Mouse (Mus musculus) urinary bladder, adult 2 months (tissue): ENCODE results near the gene Ppm1b. TPM values are rescaled to one million over a fixed set of nuclear protein-coding genes. Genes with fewer than 3 reads are reported as not detected.

Experiments used
- DNase-seq: peaks from one replicate; pipeline ENCODE4 v3.0.0; 2022; ENCODE audit warnings: low spot score
- polyA plus RNA-seq: library from polyadenylated mRNA; depleted of rRNA; stranded (reverse); fragments of >200 nt; gene quantifications from 2 replicates; pipeline ENCODE4 v1.2.3, GENCODE M21; 2012

Ppm1b gene
- polyA plus RNA-seq, 1 experiment, result 55.2 TPM

DNA sequence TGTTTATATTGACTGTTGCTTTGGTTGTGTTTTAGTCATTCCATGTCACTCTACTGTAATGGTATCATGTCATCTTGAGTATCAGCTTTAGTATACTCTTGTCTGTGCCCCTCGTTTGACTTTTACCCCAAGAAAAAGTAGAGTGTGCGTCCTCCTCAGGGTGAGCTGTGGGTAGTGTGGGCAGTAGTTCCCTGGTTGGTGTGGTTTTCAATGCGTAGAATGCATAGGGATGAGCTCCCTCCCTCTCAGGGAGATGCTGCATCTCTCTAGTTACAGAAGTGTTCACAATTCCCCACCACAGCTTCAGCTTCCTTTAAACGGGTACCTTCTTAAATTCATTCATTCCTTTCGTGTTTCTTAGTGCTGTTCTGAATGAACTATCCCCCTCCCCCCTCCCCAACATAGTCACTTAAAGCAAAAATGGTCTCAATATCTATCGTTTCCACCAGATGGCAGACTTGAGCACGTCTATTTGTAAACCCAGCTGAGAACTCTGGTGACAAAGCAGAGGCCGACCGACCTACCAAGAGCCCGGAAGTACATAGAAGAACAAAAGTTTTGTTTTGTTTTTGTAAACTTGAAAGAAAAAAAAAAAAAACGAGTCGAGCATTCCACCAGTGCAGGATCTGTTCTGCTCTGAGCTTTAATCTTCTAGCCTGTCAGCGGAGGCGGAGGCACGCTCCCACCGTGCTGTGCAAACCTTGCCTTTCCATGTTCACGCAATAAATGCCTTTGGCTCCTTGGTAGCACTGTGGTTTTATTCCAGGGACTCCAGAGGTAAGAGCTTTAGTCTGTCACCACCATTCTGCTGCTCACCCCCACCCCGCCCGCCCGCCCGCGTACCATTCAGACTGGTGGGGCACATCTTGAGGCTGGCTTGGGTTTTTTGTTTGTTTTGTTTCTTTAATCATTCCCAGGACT lies 67.0 kb downstream of the Ppm1b start:
- DNase-seq, result no peak

DNA sequence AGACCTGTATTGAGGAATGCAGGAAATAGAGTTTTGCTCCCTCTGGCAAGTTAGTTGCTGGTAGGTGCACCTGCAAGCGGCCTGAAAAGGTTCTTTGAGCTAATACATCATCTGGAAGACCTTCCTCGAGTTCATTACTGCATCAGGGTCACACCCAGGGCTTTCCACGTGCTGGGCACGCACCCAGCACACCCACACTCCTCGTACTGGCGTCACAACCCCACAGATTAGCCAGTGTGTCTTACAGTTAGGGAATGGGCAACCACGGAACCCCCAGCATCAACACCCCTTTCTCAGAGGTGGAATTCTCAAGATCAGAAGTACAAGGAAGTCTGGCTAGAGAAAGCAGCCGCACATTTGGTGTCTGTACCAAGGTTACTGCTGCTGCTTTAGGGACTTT lies 67.7 kb downstream of the Ppm1b start:
- DNase-seq, result no peak

DNA sequence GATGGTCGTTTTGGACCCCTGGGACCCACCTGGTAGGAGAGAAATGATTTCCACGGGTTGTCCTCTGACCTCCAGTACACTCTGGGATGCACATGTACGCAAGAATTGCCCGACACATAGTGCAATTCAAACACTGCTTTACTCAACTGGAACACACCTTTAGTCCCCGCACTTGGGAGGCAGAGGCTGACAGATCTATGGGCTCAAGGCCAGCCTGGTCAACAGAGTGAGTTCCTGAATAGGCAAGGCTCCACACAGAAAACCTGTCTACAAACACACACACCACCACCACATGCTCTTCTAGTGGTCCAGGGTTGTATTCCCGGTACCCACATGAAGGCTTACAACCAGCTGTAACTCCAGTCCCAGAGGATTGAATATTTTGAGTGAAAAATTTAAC lies 68.6 kb downstream of the Ppm1b start:
- DNase-seq, result no peak

DNA sequence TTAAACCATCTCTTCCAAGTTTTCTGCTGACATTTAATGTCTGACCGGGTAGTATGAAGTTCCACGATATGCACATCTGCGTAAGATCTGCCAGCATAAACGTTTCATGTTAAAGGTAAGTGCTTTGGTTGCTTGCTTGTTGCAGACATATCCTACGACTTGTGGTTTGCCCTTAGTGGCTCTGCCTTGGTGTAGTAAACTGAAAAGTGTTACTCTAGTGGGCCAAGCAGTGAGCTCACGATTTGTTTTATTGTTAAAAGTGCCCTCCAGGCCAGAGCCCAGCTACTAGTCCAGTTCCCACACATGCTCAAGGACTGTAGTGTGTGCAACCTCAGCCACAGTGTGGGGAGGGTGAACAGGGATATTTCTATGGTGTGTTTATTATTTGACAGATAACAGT lies 69.9 kb downstream of the Ppm1b start:
- no peak for DNase-seq

GRCm38 (mm10) chr17:85027247-85027646 lies 70.7 kb downstream of the Ppm1b start:
- no peak for DNase-seq

DNA sequence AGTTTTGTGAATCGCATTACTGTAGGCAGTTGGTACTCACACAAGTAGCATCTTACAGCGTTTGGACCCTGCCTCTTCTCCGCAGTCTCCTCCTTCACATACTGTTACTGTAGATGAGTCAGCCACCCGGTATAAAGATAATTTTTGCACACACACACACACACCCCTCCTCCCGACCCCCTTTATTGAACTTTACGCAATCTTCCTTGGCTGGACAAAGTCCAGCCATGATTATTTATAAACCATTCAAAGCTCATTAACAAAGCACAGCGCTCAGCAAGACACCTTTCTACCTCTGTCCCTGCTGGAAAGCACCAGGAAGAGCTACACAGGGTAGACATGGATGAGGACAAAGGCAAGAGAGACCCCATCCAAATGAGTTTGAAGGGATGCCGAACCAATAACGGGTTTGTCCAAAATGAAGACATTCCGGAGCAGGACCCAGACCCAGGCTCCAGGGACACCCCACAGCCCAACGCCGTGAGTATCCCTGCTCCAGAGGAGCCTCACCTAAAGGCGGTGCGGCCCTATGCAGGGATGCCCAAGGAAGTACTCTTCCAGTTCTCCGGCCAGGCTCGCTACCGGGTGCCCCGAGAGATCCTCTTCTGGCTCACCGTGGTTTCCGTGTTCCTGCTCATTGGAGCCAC lies 71.7 kb downstream of the Ppm1b start, which contains the start of gene Slc3a1:
Slc3a1 (plus strand) TSS at position 284 of the 647 bp plus-strand sequence.
- no peak for DNase-seq

DNA sequence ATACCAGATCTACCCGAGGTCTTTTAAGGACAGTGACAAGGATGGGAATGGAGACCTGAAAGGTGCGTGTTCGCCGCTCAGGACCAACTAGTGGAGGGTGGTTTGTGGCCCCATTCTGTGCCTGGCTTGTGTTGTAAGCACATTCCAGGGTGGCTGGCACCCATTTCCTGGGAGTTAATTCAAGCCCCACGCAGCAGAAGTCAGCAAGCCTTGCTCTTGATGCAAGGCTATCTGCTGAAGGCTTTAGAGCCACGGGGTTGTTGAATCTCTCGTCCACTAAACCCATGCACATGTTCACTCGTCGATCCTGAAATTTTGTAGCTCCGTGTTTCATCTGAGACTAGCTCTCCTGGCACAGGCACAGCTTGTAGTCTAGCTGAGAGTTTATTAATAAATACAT lies 72.3 kb downstream of the Ppm1b start:
- DNase-seq, result no peak

- no peak for DNase-seq
These were observed 74.1 kb downstream of the Ppm1b start for GRCm38 (mm10) chr17:85030651-85031050.

- no peak for DNase-seq
These were observed 76.5 kb downstream of the Ppm1b start for GRCm38 (mm10) chr17:85033087-85033486.

- no peak for DNase-seq
These were observed 77.5 kb downstream of the Ppm1b start for GRCm38 (mm10) chr17:85034068-85034467.

- DNase-seq, result no peak
These were observed 81.3 kb downstream of the Ppm1b start for GRCm38 (mm10) chr17:85037855-85038254.

DNA sequence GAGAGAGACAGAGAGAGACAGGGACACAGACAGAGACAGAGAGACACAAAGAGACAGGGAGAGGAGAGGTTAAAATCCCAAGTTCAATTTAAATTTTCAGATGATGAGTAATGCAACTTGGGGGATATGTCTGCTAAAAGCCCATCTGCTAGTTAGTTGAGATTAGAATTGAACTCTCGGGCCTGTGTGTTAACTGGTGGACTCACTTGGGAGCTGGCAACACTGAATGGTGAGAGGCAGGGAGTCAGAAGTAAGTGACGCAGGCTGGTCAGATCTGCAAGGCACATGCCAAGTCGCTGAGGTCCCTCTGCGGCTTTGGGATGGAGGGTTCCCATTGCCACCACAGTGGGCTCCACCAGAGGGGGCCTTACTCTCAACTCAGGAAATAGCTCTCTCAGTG lies 81.8 kb downstream of the Ppm1b start:
- no peak for DNase-seq

GRCm38 (mm10) chr17:85038761-85039160 lies 82.2 kb downstream of the Ppm1b start:
- DNase-seq, result no peak

DNA sequence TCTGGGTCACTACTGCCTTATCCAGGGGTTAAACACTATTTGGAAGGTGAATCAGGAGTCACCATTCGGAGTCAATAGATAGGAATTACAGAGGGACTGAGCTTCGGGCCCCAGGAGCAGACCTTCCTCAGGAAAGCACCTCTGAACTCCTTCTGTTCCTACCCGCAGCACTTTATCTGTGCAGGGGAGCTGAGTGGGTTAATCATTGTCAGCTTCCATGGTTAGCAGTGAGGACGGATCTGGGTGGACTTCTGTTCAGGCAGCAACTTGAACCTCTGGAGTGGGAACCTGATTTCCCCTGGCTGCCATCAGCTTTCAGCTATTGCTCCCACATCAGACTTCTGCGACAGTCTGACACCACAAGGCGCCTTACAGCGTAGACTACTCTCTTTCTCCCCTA lies 84.4 kb downstream of the Ppm1b start:
- DNase-seq, result no peak

DNA sequence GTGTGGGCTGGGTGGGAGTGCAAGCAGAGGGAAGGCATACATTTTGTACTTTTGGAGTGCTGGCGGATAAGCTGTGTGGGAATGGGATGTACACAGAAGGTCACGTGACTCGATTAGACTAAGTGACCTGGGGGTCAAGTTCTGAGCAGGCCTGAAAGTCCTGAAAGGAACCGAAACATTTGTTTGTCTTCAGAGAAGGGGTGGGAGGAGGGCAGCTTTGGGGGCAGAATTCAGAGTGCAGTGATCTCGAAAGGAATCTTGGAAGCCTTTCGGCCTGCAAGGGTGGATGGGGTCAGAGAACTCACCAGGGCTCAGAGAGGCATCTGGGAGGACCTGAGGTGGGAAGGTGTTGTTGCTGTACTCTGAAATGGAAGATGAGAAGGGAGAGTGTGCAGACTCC lies 85.9 kb downstream of the Ppm1b start:
- DNase-seq, result no peak

DNA sequence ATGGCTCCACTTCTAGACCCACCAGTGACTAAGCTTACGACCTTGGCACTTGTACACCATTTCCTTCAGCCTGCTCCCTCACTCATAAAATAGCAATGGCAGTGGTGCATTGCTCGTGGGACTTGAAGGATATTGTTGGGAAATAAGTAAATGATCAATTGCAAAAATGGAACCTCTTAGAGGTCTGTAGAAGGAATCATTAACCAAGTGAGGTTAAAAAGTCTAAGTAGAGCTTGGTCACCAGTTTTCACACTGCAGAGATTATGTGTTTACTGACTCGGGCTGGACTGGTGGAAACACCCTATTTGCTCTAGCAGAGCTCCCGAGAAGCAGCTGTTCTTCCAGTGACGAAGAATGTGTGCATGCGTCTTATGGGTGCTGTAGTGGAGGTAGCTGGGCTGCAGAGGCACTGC lies 86.9 kb downstream of the Ppm1b start:
- no peak for DNase-seq

- no peak for DNase-seq
These were observed 87.9 kb downstream of the Ppm1b start for GRCm38 (mm10) chr17:85044466-85044865.

GRCm38 (mm10) chr17:85045160-85045559 lies 88.6 kb downstream of the Ppm1b start:
- no peak for DNase-seq

GRCm38 (mm10) chr17:85048379-85048778 lies 91.8 kb downstream of the Ppm1b start:
- DNase-seq, result no peak

- no peak for DNase-seq
These were observed 101.7 kb downstream of the Ppm1b start for GRCm38 (mm10) chr17:85058276-85058675.

DNA sequence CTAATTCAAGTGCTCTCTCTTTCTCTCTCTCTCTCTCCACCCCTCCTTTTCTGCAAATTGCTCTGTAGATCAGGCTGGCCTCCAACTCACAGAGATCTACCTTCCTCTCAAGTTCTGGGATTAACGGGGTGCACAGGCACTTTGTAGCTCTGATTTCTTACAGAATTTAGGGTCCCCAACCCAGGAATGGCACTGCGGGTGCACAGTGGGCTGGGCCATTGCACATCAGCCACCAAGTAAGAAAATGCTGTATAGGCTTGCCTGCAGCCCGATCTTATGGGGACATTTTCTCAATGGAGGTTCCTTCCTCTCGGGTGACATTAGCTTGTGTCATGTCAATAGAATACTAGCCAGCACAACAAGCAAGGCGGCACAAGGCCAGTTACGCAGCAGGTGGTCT lies 102.6 kb downstream of the Ppm1b start:
- no peak for DNase-seq

GRCm38 (mm10) chr17:85063560-85063959 lies 107.0 kb downstream of the Ppm1b start:
- no peak for DNase-seq

DNA sequence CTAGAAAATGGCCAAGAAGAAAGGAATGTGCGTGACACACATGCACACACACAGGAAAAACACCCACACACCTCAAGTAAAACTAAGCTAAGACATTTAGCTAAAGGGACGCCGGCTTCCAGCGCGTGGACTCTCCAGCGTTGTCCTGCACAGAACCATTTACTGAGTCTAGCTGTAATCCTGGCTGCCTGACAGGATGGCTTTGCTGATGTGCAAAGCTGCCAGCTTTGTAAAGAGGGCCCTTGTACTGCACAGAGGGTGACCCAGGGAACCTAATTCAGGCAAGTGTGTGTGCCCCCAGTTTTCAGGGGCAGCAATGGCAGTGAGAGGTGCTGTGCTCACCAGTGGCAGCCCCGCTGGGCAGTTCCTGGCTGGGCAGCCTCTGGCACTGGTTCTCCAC lies 110.8 kb downstream of the Ppm1b start:
- no peak for DNase-seq
